Mouse (Mus musculus): ENCODE measurements around the gene Hist1h2ae. TPM values are rescaled to one million over a fixed set of nuclear protein-coding genes. Genes with fewer than 3 reads are reported as not detected.

The Hist1h2ae gene
- polyA plus RNA-seq, 1 experiment = not detected

- peaks cover 8% of the 10 kb centered on the region for H3K4me1 ChIP-seq (ENCODE audit: control insufficient read depth, insufficient read depth, insufficient read length, low read length)
- H3K4me3 ChIP-seq (ENCODE audit: insufficient read depth, low read depth, low read length) = peak overlapping the region; percentile 24
- no peak overlapping the region for H3K27ac ChIP-seq (replicated peaks; ENCODE audit: low read depth, low read length)
Observed at GRCm38 (mm10) chr13:23532262-23533075, 38.6 kb downstream of the Hist1h2ae start.

- peak within 1 kb of the TSS; percentile 88 for H3K27ac ChIP-seq (replicated peaks; ENCODE audit: low read depth, low read length)
- H3K4me1 ChIP-seq (ENCODE audit: control insufficient read depth, insufficient read depth, insufficient read length, low read length) = peaks cover 8% of the 10 kb centered on the region
Observed at GRCm38 (mm10) chr13:23530901-23531875, 39.8 kb downstream of the Hist1h2ae start, which contains the start of gene Hist1h4h. Hist1h4h (plus strand) TSS chr13:23531050.

GRCm38 (mm10) chr13:23530181-23530900 is 40.7 kb downstream of the Hist1h2ae start:
- H3K27ac ChIP-seq (replicated peaks; ENCODE audit: low read depth, low read length) = peak overlapping the region; percentile 88
- peak overlapping the region; percentile 59 for H3K4me3 ChIP-seq (ENCODE audit: insufficient read depth, low read depth, low read length)
- H3K4me1 ChIP-seq (ENCODE audit: control insufficient read depth, insufficient read depth, insufficient read length, low read length) = peaks cover 8% of the 10 kb centered on the region

More at GRCm38 (mm10) chr13:23530901-23531875, 39.8 kb downstream of the Hist1h2ae start, which contains the start of gene Hist1h4h:
- peak within 1 kb of the TSS; percentile 59 for H3K4me3 ChIP-seq (ENCODE audit: insufficient read depth, low read depth, low read length)

- H3K4me1 ChIP-seq (ENCODE audit: control insufficient read depth, insufficient read depth, insufficient read length, low read length) = peaks cover 8% of the 10 kb centered on the region
- H3K27ac ChIP-seq (replicated peaks; ENCODE audit: low read depth, low read length) = no peak overlapping the region
- H3K4me3 ChIP-seq (ENCODE audit: insufficient read depth, low read depth, low read length) = peak overlapping the region; percentile 59; the same call in 1 of the 2 replicates
Observed at GRCm38 (mm10) chr13:23529480-23530165, 41.4 kb downstream of the Hist1h2ae start.

GRCm38 (mm10) chr13:23529005-23529404 is 42.0 kb downstream of the Hist1h2ae start:
- Histone ChIP-seq H3K4me3 (ENCODE audit: insufficient read depth, low read depth, low read length) (no peak overlapping the region), H3K27ac (replicated peaks; ENCODE audit: low read depth, low read length) (no peak overlapping the region), H3K4me1 (ENCODE audit: control insufficient read depth, insufficient read depth, insufficient read length, low read length) (peaks cover 6% of the 10 kb centered on the region)

GRCm38 (mm10) chr13:23526312-23526711 is 44.7 kb downstream of the Hist1h2ae start:
- Histone ChIP-seq H3K27ac (replicated peaks; ENCODE audit: low read depth, low read length) (no peak overlapping the region), H3K4me3 (ENCODE audit: insufficient read depth, low read depth, low read length) (peak overlapping the region; percentile 63), H3K4me1 (ENCODE audit: control insufficient read depth, insufficient read depth, insufficient read length, low read length) (no peaks in the 10 kb centered on the region)

GRCm38 (mm10) chr13:23525901-23526300 is 45.1 kb downstream of the Hist1h2ae start:
- Histone ChIP-seq H3K4me1 (ENCODE audit: control insufficient read depth, insufficient read depth, insufficient read length, low read length) (no peaks in the 10 kb centered on the region), H3K27ac (replicated peaks; ENCODE audit: low read depth, low read length) (no peak overlapping the region), H3K4me3 (ENCODE audit: insufficient read depth, low read depth, low read length) (no peak overlapping the region)

- Histone ChIP-seq H3K4me1 (ENCODE audit: control insufficient read depth, insufficient read depth, insufficient read length, low read length) (no peaks in the 10 kb centered on the region), H3K4me3 (ENCODE audit: insufficient read depth, low read depth, low read length) (no peak overlapping the region), H3K27ac (replicated peaks; ENCODE audit: low read depth, low read length) (no peak overlapping the region)
Observed at GRCm38 (mm10) chr13:23524654-23525053, 46.4 kb downstream of the Hist1h2ae start.

- Histone ChIP-seq H3K4me1 (ENCODE audit: control insufficient read depth, insufficient read depth, insufficient read length, low read length) (no peaks in the 10 kb centered on the region), H3K27ac (replicated peaks; ENCODE audit: low read depth, low read length) (no peak overlapping the region), H3K4me3 (ENCODE audit: insufficient read depth, low read depth, low read length) (no peak overlapping the region)
Observed at GRCm38 (mm10) chr13:23523976-23524375, 47.0 kb downstream of the Hist1h2ae start.

- H3K27ac ChIP-seq (replicated peaks; ENCODE audit: low read depth, low read length) = no peak overlapping the region
- no peak overlapping the region for H3K4me3 ChIP-seq (ENCODE audit: insufficient read depth, low read depth, low read length)
- no peaks in the 10 kb centered on the region for H3K4me1 ChIP-seq (ENCODE audit: control insufficient read depth, insufficient read depth, insufficient read length, low read length)
Observed at GRCm38 (mm10) chr13:23521703-23522102, 49.3 kb downstream of the Hist1h2ae start.

Other genes with a start within 250 kb of the Hist1h2ae start
- 10.1 and 12.5 TPM in 2 replicates for gene Zfp322a, start 202.0 kb downstream of the Hist1h2ae start, polyA plus RNA-seq (2012; ENCODE audit: insufficient read depth, insufficient read length, missing spikeins)
- gene Abt1, start 147.4 kb downstream of the Hist1h2ae start, polyA plus RNA-seq (2012; ENCODE audit: insufficient read depth, insufficient read length, missing spikeins) = 4.4 and 5.0 TPM in 2 replicates
- not detected in 2 replicates for gene Btn1a1, start 105.3 kb downstream of the Hist1h2ae start, polyA plus RNA-seq (2012; ENCODE audit: insufficient read depth, insufficient read length, missing spikeins)
- not detected in 2 replicates for gene Btn2a2, start 82.4 kb downstream of the Hist1h2ae start, polyA plus RNA-seq (2012; ENCODE audit: insufficient read depth, insufficient read length, missing spikeins)
- 69.6 and 128 TPM in 2 replicates for gene Hist1h4h, start 40.2 kb downstream of the Hist1h2ae start, polyA plus RNA-seq (2012; ENCODE audit: insufficient read depth, insufficient read length, missing spikeins)
- not detected in 2 replicates for gene Hist1h2af, start 37.3 kb downstream of the Hist1h2ae start, polyA plus RNA-seq (2012; ENCODE audit: insufficient read depth, insufficient read length, missing spikeins)
- gene Hist1h3g, start 35.8 kb downstream of the Hist1h2ae start, polyA plus RNA-seq (2012; ENCODE audit: insufficient read depth, insufficient read length, missing spikeins) = not detected in 2 replicates
- gene Hist1h2bh, start 27.8 kb downstream of the Hist1h2ae start, polyA plus RNA-seq (2012; ENCODE audit: insufficient read depth, insufficient read length, missing spikeins) = 1.7 and 2.3 TPM in 2 replicates
- not detected in 2 replicates for gene Hist1h3f, start 27.2 kb downstream of the Hist1h2ae start, polyA plus RNA-seq (2012; ENCODE audit: insufficient read depth, insufficient read length, missing spikeins)
- gene Hist1h4f, start 19.6 kb downstream of the Hist1h2ae start, polyA plus RNA-seq (2012; ENCODE audit: insufficient read depth, insufficient read length, missing spikeins) = not detected in 2 replicates
- 0.24 and 1.1 TPM in 2 replicates for gene Hist1h1d, start 18.0 kb downstream of the Hist1h2ae start, polyA plus RNA-seq (2012; ENCODE audit: insufficient read depth, insufficient read length, missing spikeins)
- 2.8 and 2.9 TPM in 2 replicates for gene Hist1h3e, start 8.9 kb downstream of the Hist1h2ae start, polyA plus RNA-seq (2012; ENCODE audit: insufficient read depth, insufficient read length, missing spikeins)
- gene Hist1h2bg, start 176 bp upstream of the Hist1h2ae start, polyA plus RNA-seq (2012; ENCODE audit: insufficient read depth, insufficient read length, missing spikeins) = not detected in 2 replicates
- 4.4 TPM in 1 of 2 replicates, not detected in the other for gene Hist1h2bf, start 3.0 kb upstream of the Hist1h2ae start, polyA plus RNA-seq (2012; ENCODE audit: insufficient read depth, insufficient read length, missing spikeins)
- gene Hist1h2ad, start 3.2 kb upstream of the Hist1h2ae start, polyA plus RNA-seq (2012; ENCODE audit: insufficient read depth, insufficient read length, missing spikeins) = not detected in 2 replicates
- gene Hist1h3d, start 4.5 kb upstream of the Hist1h2ae start, polyA plus RNA-seq (2012; ENCODE audit: insufficient read depth, insufficient read length, missing spikeins) = 1.1 and 2.5 TPM in 2 replicates
- gene Hist1h4d, start 10.4 kb upstream of the Hist1h2ae start, polyA plus RNA-seq (2012; ENCODE audit: insufficient read depth, insufficient read length, missing spikeins) = not detected in 2 replicates
- 8.2 and 13.8 TPM in 2 replicates for gene Hist1h2be, start 49.9 kb upstream of the Hist1h2ae start, polyA plus RNA-seq (2012; ENCODE audit: insufficient read depth, insufficient read length, missing spikeins)
- gene Hist1h1e, start 51.3 kb upstream of the Hist1h2ae start, polyA plus RNA-seq (2012; ENCODE audit: insufficient read depth, insufficient read length, missing spikeins) = 4.0 TPM in 2 replicates
- 0.59 and 1.0 TPM in 2 replicates for gene Hist1h2ac, start 112.7 kb upstream of the Hist1h2ae start, polyA plus RNA-seq (2012; ENCODE audit: insufficient read depth, insufficient read length, missing spikeins)
- 190 and 234 TPM in 2 replicates for gene Hist1h2bc, start 113.0 kb upstream of the Hist1h2ae start, polyA plus RNA-seq (2012; ENCODE audit: insufficient read depth, insufficient read length, missing spikeins)
- not detected in 2 replicates for gene Hist1h1t, start 124.6 kb upstream of the Hist1h2ae start, polyA plus RNA-seq (2012; ENCODE audit: insufficient read depth, insufficient read length, missing spikeins)
- gene Hist1h4c, start 127.2 kb upstream of the Hist1h2ae start, polyA plus RNA-seq (2012; ENCODE audit: insufficient read depth, insufficient read length, missing spikeins) = 2.1 TPM in 1 of 2 replicates, not detected in the other
- gene Hfe, start 139.6 kb upstream of the Hist1h2ae start, polyA plus RNA-seq (2012; ENCODE audit: insufficient read depth, insufficient read length, missing spikeins) = 30.2 and 34.3 TPM in 2 replicates
- gene Hist1h1c, start 167.6 kb upstream of the Hist1h2ae start, polyA plus RNA-seq (2012; ENCODE audit: insufficient read depth, insufficient read length, missing spikeins) = 112 and 175 TPM in 2 replicates
- not detected in 2 replicates for gene Hist1h3c, start 174.4 kb upstream of the Hist1h2ae start, polyA plus RNA-seq (2012; ENCODE audit: insufficient read depth, insufficient read length, missing spikeins)
- not detected in 2 replicates for gene Hist1h2bb, start 175.5 kb upstream of the Hist1h2ae start, polyA plus RNA-seq (2012; ENCODE audit: insufficient read depth, insufficient read length, missing spikeins)
- gene Hist1h2ab, start 179.9 kb upstream of the Hist1h2ae start, polyA plus RNA-seq (2012; ENCODE audit: insufficient read depth, insufficient read length, missing spikeins) = not detected in 2 replicates
- gene Hist1h3b, start 181.0 kb upstream of the Hist1h2ae start, polyA plus RNA-seq (2012; ENCODE audit: insufficient read depth, insufficient read length, missing spikeins) = not detected in 2 replicates
- gene Hist1h4b, start 185.8 kb upstream of the Hist1h2ae start, polyA plus RNA-seq (2012; ENCODE audit: insufficient read depth, insufficient read length, missing spikeins) = not detected in 2 replicates
- gene Hist1h4a, start 190.0 kb upstream of the Hist1h2ae start, polyA plus RNA-seq (2012; ENCODE audit: insufficient read depth, insufficient read length, missing spikeins) = not detected in 2 replicates
- gene Hist1h3a, start 191.2 kb upstream of the Hist1h2ae start, polyA plus RNA-seq (2012; ENCODE audit: insufficient read depth, insufficient read length, missing spikeins) = not detected in 2 replicates
- not detected in 2 replicates for gene Hist1h1a, start 192.4 kb upstream of the Hist1h2ae start, polyA plus RNA-seq (2012; ENCODE audit: insufficient read depth, insufficient read length, missing spikeins)
- not detected in 2 replicates for gene Trim38, start 198.7 kb upstream of the Hist1h2ae start, polyA plus RNA-seq (2012; ENCODE audit: insufficient read depth, insufficient read length, missing spikeins)
- gene Slc17a2, start 235.8 kb upstream of the Hist1h2ae start, polyA plus RNA-seq (2012; ENCODE audit: insufficient read depth, insufficient read length, missing spikeins) = not detected in 2 replicates